Mouse (Mus musculus): ENCODE measurements around the gene Prrxl1. TPM values are rescaled to one million over a fixed set of nuclear protein-coding genes. Genes with fewer than 3 reads are reported as not detected.

The Prrxl1 gene
- not detected in 2 replicates for polyA plus RNA-seq (2016; fragmentation: Nextera tagmentation; extraction: Ambion mirVana)

GRCm38 (mm10) chr14:32599290-32600041 lies at the start of gene Prrxl1:
Prrxl1 (plus strand) TSS chr14:32599407.
- no peak within 1 kb of the TSS for H3K4me3 ChIP-seq
- H3K27ac ChIP-seq = no peak within 1 kb of the TSS
- H3K36me3 ChIP-seq = no peaks in the 10 kb centered on the region

GRCm38 (mm10) chr14:32551854-32552253 lies 47.4 kb upstream of the Prrxl1 start:
- no peak overlapping the region for H3K27ac ChIP-seq
- 77% methylated on average over 5 of the region's 5 CpGs for WGBS (ENCODE audit: insufficient replicate concordance)
- H3K27me3 ChIP-seq (replicated peaks) = no peaks in the 10 kb centered on the region
- no peak overlapping the region for H3K9ac ChIP-seq
- no peak overlapping the region for H3K4me3 ChIP-seq
- no peak overlapping the region for H3K4me2 ChIP-seq
- H3K4me1 ChIP-seq = peaks cover 18% of the 10 kb centered on the region
- no peaks in the 10 kb centered on the region for H3K9me3 ChIP-seq (replicated peaks)
- ATAC-seq = no peak
- H3K36me3 ChIP-seq = peaks cover 72% of the 10 kb centered on the region

More at GRCm38 (mm10) chr14:32599290-32600041, at the start of gene Prrxl1:
- ATAC-seq = no peak
- no peak within 1 kb of the TSS for H3K4me2 ChIP-seq
- WGBS (ENCODE audit: insufficient replicate concordance) = 1% methylated on average over 53 of the region's 53 CpGs
- no peak within 1 kb of the TSS for H3K9ac ChIP-seq
- peaks cover 96% of the 10 kb centered on the region for H3K27me3 ChIP-seq (replicated peaks)
- no peaks in the 10 kb centered on the region for H3K9me3 ChIP-seq (replicated peaks)
- peaks cover 7% of the 10 kb centered on the region; the same call in 1 of the 2 replicates for H3K4me1 ChIP-seq

- Histone ChIP-seq H3K4me3 (no peak overlapping the region), H3K27me3 (replicated peaks) (no peaks in the 10 kb centered on the region), H3K27ac (peak overlapping the region; percentile 77), H3K9ac (no peak overlapping the region; the same call in 1 of the 2 replicates), H3K9me3 (replicated peaks) (no peaks in the 10 kb centered on the region), H3K36me3 (peaks cover 74% of the 10 kb centered on the region), H3K4me2 (peak overlapping the region; percentile 43), H3K4me1 (peaks cover 18% of the 10 kb centered on the region)
- peak; percentile 77 for ATAC-seq
- 37% methylated on average over 10 of the region's 10 CpGs for WGBS (ENCODE audit: insufficient replicate concordance)
These were observed 45.9 kb upstream of the Prrxl1 start for GRCm38 (mm10) chr14:32553198-32553903.

GRCm38 (mm10) chr14:32554860-32555526 lies 44.2 kb upstream of the Prrxl1 start:
- Histone ChIP-seq H3K27me3 (replicated peaks) (no peaks in the 10 kb centered on the region), H3K9ac (no peak overlapping the region), H3K9me3 (replicated peaks) (no peaks in the 10 kb centered on the region), H3K4me3 (no peak overlapping the region), H3K36me3 (peaks cover 74% of the 10 kb centered on the region), H3K4me1 (peaks cover 18% of the 10 kb centered on the region), H3K4me2 (no peak overlapping the region), H3K27ac (no peak overlapping the region)
- 73% methylated on average over 8 of the region's 8 CpGs for WGBS (ENCODE audit: insufficient replicate concordance)
- no peak for ATAC-seq

DNA sequence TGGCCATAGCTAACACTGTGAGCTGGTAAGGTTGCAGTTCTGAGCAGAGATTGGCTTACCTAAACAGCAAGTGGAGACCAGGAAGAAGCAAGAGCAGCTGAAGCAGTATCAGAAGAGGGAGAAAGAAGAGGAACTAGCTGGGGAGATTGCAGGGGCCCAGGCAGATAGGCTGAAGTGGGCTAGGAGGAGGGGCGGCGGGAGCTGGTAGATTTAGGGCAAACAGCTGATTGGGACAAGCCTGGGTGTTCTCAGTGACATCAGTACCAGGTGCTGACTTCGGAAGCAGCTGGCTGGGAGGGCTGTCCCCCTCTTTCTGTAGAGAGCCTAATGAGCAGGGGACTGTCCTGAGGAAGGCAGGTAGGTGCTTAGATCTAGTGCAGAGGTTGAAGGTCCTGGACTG lies 37.8 kb upstream of the Prrxl1 start:
- 77% methylated on average over 3 of the region's 3 CpGs for WGBS (ENCODE audit: insufficient replicate concordance)
- Histone ChIP-seq H3K4me3 (no peak overlapping the region), H3K36me3 (peaks cover 86% of the 10 kb centered on the region)

GRCm38 (mm10) chr14:32563661-32564060 lies 35.5 kb upstream of the Prrxl1 start:
- Histone ChIP-seq H3K36me3 (peaks cover 87% of the 10 kb centered on the region), H3K4me2 (no peak overlapping the region), H3K4me3 (no peak overlapping the region), H3K27ac (no peak overlapping the region), H3K9me3 (replicated peaks) (no peaks in the 10 kb centered on the region), H3K27me3 (replicated peaks) (no peaks in the 10 kb centered on the region), H3K4me1 (no peaks in the 10 kb centered on the region), H3K9ac (no peak overlapping the region)
- ATAC-seq = no peak
- WGBS (ENCODE audit: insufficient replicate concordance) = 84% methylated on average over 6 of the region's 6 CpGs

More for the DNA sequence above, 37.8 kb upstream of the Prrxl1 start:
- no peaks in the 10 kb centered on the region for H3K27me3 ChIP-seq (replicated peaks)
- H3K4me2 ChIP-seq = no peak overlapping the region
- no peaks in the 10 kb centered on the region for H3K4me1 ChIP-seq
- H3K9ac ChIP-seq = no peak overlapping the region
- H3K27ac ChIP-seq = no peak overlapping the region
- no peaks in the 10 kb centered on the region for H3K9me3 ChIP-seq (replicated peaks)
- ATAC-seq = no peak

- no peaks in the 10 kb centered on the region for H3K27me3 ChIP-seq (replicated peaks)
- no peaks in the 10 kb centered on the region for H3K9me3 ChIP-seq (replicated peaks)
- H3K4me2 ChIP-seq = no peak overlapping the region
- no peak for ATAC-seq
- no peak overlapping the region for H3K9ac ChIP-seq
- H3K4me3 ChIP-seq = no peak overlapping the region
- H3K36me3 ChIP-seq = peaks cover 77% of the 10 kb centered on the region
- no peaks in the 10 kb centered on the region for H3K4me1 ChIP-seq
- WGBS (ENCODE audit: insufficient replicate concordance) = 59% methylated on average over 8 of the region's 8 CpGs
- no peak overlapping the region for H3K27ac ChIP-seq
These were observed 26.7 kb upstream of the Prrxl1 start for GRCm38 (mm10) chr14:32572519-32572918.

DNA sequence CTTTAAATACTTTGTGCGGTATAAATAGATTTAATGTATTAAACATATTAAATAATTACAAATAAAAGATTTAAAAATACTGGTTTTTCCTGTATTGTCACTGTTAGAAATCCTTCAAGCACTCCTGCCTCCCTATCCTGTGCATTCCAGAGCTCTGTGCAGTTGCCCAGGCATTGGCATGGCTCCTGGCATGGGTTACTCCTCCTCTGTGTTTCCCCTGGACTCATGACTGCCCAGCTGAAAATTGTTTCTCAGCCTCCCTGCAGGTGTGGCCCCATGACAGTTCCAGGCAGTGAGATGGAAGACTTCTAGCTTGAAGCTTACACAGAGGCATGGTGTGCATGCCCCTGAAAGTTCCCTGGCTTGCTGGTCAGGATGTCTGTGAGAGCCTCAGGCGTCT lies 20.8 kb upstream of the Prrxl1 start:
- ATAC-seq = no peak
- Histone ChIP-seq H3K4me2 (no peak overlapping the region), H3K27me3 (replicated peaks) (no peaks in the 10 kb centered on the region), H3K4me1 (no peaks in the 10 kb centered on the region), H3K27ac (no peak overlapping the region), H3K9me3 (replicated peaks) (no peaks in the 10 kb centered on the region), H3K4me3 (no peak overlapping the region), H3K9ac (no peak overlapping the region), H3K36me3 (peaks cover 43% of the 10 kb centered on the region)
- WGBS (ENCODE audit: insufficient replicate concordance) = 78% methylated on average over 2 of the region's 2 CpGs

GRCm38 (mm10) chr14:32583696-32584095 lies 15.5 kb upstream of the Prrxl1 start:
- peaks cover 2% of the 10 kb centered on the region for H3K36me3 ChIP-seq
- WGBS (ENCODE audit: insufficient replicate concordance) = 67% methylated on average over 9 of the region's 9 CpGs

GRCm38 (mm10) chr14:32587013-32587784 lies 12.0 kb upstream of the Prrxl1 start:
- peaks cover 16% of the 10 kb centered on the region for H3K27me3 ChIP-seq (replicated peaks)
- no peak overlapping the region for H3K9ac ChIP-seq
- 13% methylated on average over 10 of the region's 10 CpGs for WGBS (ENCODE audit: insufficient replicate concordance)
- H3K9me3 ChIP-seq (replicated peaks) = no peaks in the 10 kb centered on the region
- no peak for ATAC-seq
- H3K36me3 ChIP-seq = no peaks in the 10 kb centered on the region
- no peak overlapping the region for H3K4me3 ChIP-seq
- H3K4me2 ChIP-seq = no peak overlapping the region
- H3K4me1 ChIP-seq = no peaks in the 10 kb centered on the region
- no peak overlapping the region for H3K27ac ChIP-seq

More at GRCm38 (mm10) chr14:32583696-32584095, 15.5 kb upstream of the Prrxl1 start:
- Histone ChIP-seq H3K4me2 (no peak overlapping the region), H3K4me3 (no peak overlapping the region), H3K27me3 (replicated peaks) (peaks cover 7% of the 10 kb centered on the region; the same call in 1 of the 2 replicates), H3K9me3 (replicated peaks) (no peaks in the 10 kb centered on the region), H3K4me1 (no peaks in the 10 kb centered on the region), H3K27ac (no peak overlapping the region), H3K9ac (no peak overlapping the region)
- ATAC-seq = no peak

GRCm38 (mm10) chr14:32590377-32590776 lies 8.8 kb upstream of the Prrxl1 start:
- WGBS (ENCODE audit: insufficient replicate concordance) = 53% methylated on average over 3 of the region's 3 CpGs

More at GRCm38 (mm10) chr14:32590377-32590776, 8.8 kb upstream of the Prrxl1 start:
- Histone ChIP-seq H3K9ac (no peak overlapping the region), H3K36me3 (no peaks in the 10 kb centered on the region), H3K4me3 (no peak overlapping the region), H3K9me3 (replicated peaks) (no peaks in the 10 kb centered on the region), H3K4me2 (no peak overlapping the region), H3K27me3 (replicated peaks) (peaks cover 46% of the 10 kb centered on the region), H3K4me1 (no peaks in the 10 kb centered on the region), H3K27ac (no peak overlapping the region)
- no peak for ATAC-seq

Data from liver, embryonic 12.5 days (tissue).